ENCODE assay signal across 14 mouse cellular contexts in genomic region chr7:133608631-133609340, GRCm38 (mm10). TPM values are rescaled to one million over a fixed set of nuclear protein-coding genes. Genes with fewer than 3 reads are reported as not detected.
DNase-seq lines count a peak whose midpoint lies in the region; ATAC-seq and TF ChIP-seq lines count a peak whose summit lies in the region.
"Had no signal": no experiment of that assay in that cellular context is flagged by ENCODE, and none has a peak within 500 bp of the region (broad histone marks: within the 10 kb centered on the region; RNA-seq: fewer than 3 reads in every experiment).

No protein-coding gene starts in this region.

- H3K4me1 ChIP-seq in hindbrain, postnatal 0 days (ENCODE audit: insufficient read depth, low read length) = peaks cover 12% of the 10 kb centered on the region
- H3K4me1 ChIP-seq: megakaryocyte, embryonic 14.5 days had no signal

- H3K27ac ChIP-seq in layer of hippocampus, adult 2 months = peak overlapping the region; percentile 72
- peak overlapping the region; percentile 62 for H3K27ac ChIP-seq in hindbrain, postnatal 0 days
- H3K27ac ChIP-seq: limb, embryonic 15.5 days had no signal

- DNase-seq in cerebellum, postnatal 10 days = peak; percentile 36 to 55
- DNase-seq in cerebellum, adult 11 months = no peak
- peak in 1 of 2 experiments; percentile 33 for DNase-seq in layer of hippocampus, adult 2 months (ENCODE audit: low spot score in 2 of 2)
- DNase-seq in layer of hippocampus, adult 11-12 months (ENCODE audit: low spot score) = no peak
- peak; percentile 52 for DNase-seq in Muller cell, postnatal 12 days (ENCODE audit: inconsistent ontology term)
- peak; percentile 39 for DNase-seq in hindbrain, postnatal 0 days (ENCODE audit: low spot score)
- no peak for DNase-seq in gastrocnemius, postnatal 4 days (ENCODE audit: low spot score in 2 of 2)
- DNase-seq in adrenal gland, postnatal 4 days (ENCODE audit: low spot score in 2 of 2) = no peak
- DNase-seq: adrenal gland, postnatal 25 days; gastrocnemius, postnatal 25 days had no signal

- no peaks in the 10 kb centered on the region for H3K27me3 ChIP-seq in hindbrain, postnatal 0 days (ENCODE audit: insufficient read depth, low read length)

- TF ChIP-seq CTCF in layer of hippocampus, adult 2 months (conservative IDR thresholded peaks at IDR 0.05) = no peak
- no peak for TF ChIP-seq CTCF in hindbrain, postnatal 0 days (IDR thresholded peaks at IDR 0.05; ENCODE audit: low read depth)

- WGBS in hindbrain, postnatal 0 days = 37% methylated on average over 13 of the region's 13 CpGs

- H3K4me3 ChIP-seq in layer of hippocampus, adult 2 months = no peak overlapping the region
- no peak overlapping the region for H3K4me3 ChIP-seq in hindbrain, postnatal 0 days (ENCODE audit: low read length)
- H3K4me3 ChIP-seq: limb, embryonic 15.5 days; megakaryocyte, embryonic 14.5 days had no signal

- peak overlapping the region; percentile 30; the same call in 1 of the 2 replicates for H3K4me2 ChIP-seq in hindbrain, postnatal 0 days (ENCODE audit: low read depth, low read length)
- H3K4me2 ChIP-seq: limb, embryonic 15.5 days had no signal

- ATAC-seq in hindbrain, postnatal 0 days = no peak

- no peak overlapping the region for H3K9ac ChIP-seq in hindbrain, postnatal 0 days (replicated peaks; ENCODE audit: low read length)
- H3K9ac ChIP-seq: limb, embryonic 15.5 days had no signal

- H3K9me3 ChIP-seq in hindbrain, postnatal 0 days (ENCODE audit: low read length) = no peaks in the 10 kb centered on the region
- H3K9me3 ChIP-seq: limb, embryonic 15.5 days; megakaryocyte, embryonic 14.5 days had no signal

- no peaks in the 10 kb centered on the region for H3K36me3 ChIP-seq in hindbrain, postnatal 0 days (ENCODE audit: insufficient read depth, low read length)
- H3K36me3 ChIP-seq: limb, embryonic 15.5 days had no signal

RNA-seq across cellular contexts. Expression of gene Tex36, which starts 6.8 kb away (rescaled TPM):
- total RNA-seq in layer of hippocampus, adult 2 months (2021) = not detected
- not detected in 2 replicates for total RNA-seq in hindbrain, postnatal 0 days (2014; rRNA removed)
- polyA plus RNA-seq in hindbrain, postnatal 0 days (2015; fragmentation: Nextera tagmentation; extraction: Ambion mirVana) = 0.25 TPM in 1 of 2 replicates, not detected in the other
- not detected for total RNA-seq in gastrocnemius, postnatal 4 days (2021)
- total RNA-seq in adrenal gland, postnatal 4 days (2021) = not detected
- total RNA-seq: adrenal gland, postnatal 25 days; gastrocnemius, postnatal 25 days had no signal
- polyA plus RNA-seq: heart, postnatal 0 days; limb, embryonic 15.5 days; stomach, embryonic 14.5 days had no signal

RNA-seq across cellular contexts. Expression of gene Edrf1, which starts 28.6 kb away (rescaled TPM):
- 10 to 100 TPM; 29.0 to 30.5 TPM for total RNA-seq in layer of hippocampus, adult 2 months (2021)
- total RNA-seq in hindbrain, postnatal 0 days (2014; rRNA removed) = 13.5 and 20.5 TPM in 2 replicates
- polyA plus RNA-seq in hindbrain, postnatal 0 days (2015; fragmentation: Nextera tagmentation; extraction: Ambion mirVana) = 8.6 and 8.7 TPM in 2 replicates
- 10 to 100 TPM; 14.6 to 15.1 TPM for total RNA-seq in gastrocnemius, postnatal 4 days (2021)
- total RNA-seq in adrenal gland, postnatal 4 days (2021) = 10 to 100 TPM; 21.3 to 25.8 TPM

Comparison
In these comparisons a context has a peak if more than half of its experiments do, and no peak if none do; other contexts are left out.
1. DNase-seq: peak in cerebellum, postnatal 10 days (2 of 2), Muller cell, postnatal 12 days (single experiment) and hindbrain, postnatal 0 days (single experiment); none in cerebellum, adult 11 months (single experiment), layer of hippocampus, adult 11-12 months (single experiment), gastrocnemius, postnatal 4 days (0 of 2) and adrenal gland, postnatal 4 days (0 of 2).